Comparison of ENCODE assay signal across 9 mouse cellular contexts in the genomic region with DNA sequence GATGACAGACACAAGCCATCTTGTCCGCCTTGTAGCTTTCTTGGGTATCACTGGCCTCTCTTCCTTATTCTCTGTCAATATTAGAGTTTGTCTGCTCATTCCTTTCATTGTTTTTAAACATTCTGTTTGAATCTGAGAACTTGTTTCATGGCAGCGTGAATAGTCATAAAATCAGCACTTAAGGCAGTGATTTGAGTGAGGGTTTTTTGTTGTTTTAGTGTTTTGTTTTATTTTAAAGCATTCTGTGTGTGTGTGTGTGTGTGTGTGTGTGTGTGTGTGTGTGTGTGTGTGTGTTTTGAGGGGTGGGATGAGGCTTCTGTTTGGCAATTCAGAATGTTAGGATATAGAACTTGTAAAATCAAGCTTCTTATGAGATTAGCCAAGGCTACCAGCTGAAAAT. TPM values are rescaled to one million over a fixed set of nuclear protein-coding genes. Genes with fewer than 3 reads are reported as not detected.
A peak's percentile ranks its signal among the peaks of the same experiment; 100 is the strongest.
DNase-seq lines count a peak whose midpoint lies in the region; ATAC-seq and TF ChIP-seq lines count a peak whose summit lies in the region.
"Had no signal": no experiment of that assay in that cellular context is flagged by ENCODE, and none has a peak within 500 bp of the region (broad histone marks: within the 10 kb centered on the region; RNA-seq: fewer than 3 reads in every experiment).

No protein-coding gene starts in this region.

- no peak for TF ChIP-seq CTCF in cortical plate, adult 2 months (IDR thresholded peaks at IDR 0.05; ENCODE audit: extremely low read depth, insufficient read depth, low read length)
- TF ChIP-seq CTCF in forebrain, postnatal 0 days (IDR thresholded peaks at IDR 0.05; ENCODE audit: low read depth) = no peak
- no peak for TF ChIP-seq CTCF in left cerebral cortex, adult 2 months (IDR thresholded peaks at IDR 0.05)

- no peak overlapping the region for H3K27ac ChIP-seq in hindbrain, embryonic 10.5 days
- no peak overlapping the region for H3K27ac ChIP-seq in hindbrain, embryonic 11.5 days (ENCODE audit: low read depth, low read length)
- H3K27ac ChIP-seq in cortical plate, adult 2 months (ENCODE audit: insufficient read depth, low read length) = no peak overlapping the region
- H3K27ac ChIP-seq in forebrain, postnatal 0 days (ENCODE audit: low read depth, low read length) = no peak overlapping the region
- no peak overlapping the region for H3K27ac ChIP-seq in midbrain, embryonic 12.5 days (replicated peaks)
- H3K27ac ChIP-seq in left cerebral cortex, adult 2 months = no peak overlapping the region

- no peaks in the 10 kb centered on the region; the same call in 1 of the 2 replicates for H3K27me3 ChIP-seq in hindbrain, embryonic 10.5 days (ENCODE audit: insufficient read depth, poor library complexity, severe bottlenecking)
- no peaks in the 10 kb centered on the region for H3K27me3 ChIP-seq in hindbrain, embryonic 11.5 days (ENCODE audit: control insufficient read depth, insufficient read depth, low read length)
- H3K27me3 ChIP-seq in forebrain, postnatal 0 days (ENCODE audit: insufficient read depth, low read length) = no peaks in the 10 kb centered on the region
- H3K27me3 ChIP-seq in midbrain, embryonic 12.5 days = peaks cover 8% of the 10 kb centered on the region

- no peaks in the 10 kb centered on the region for H3K9me3 ChIP-seq in hindbrain, embryonic 10.5 days
- H3K9me3 ChIP-seq in hindbrain, embryonic 11.5 days (ENCODE audit: control insufficient read depth, low read length) = no peaks in the 10 kb centered on the region
- H3K9me3 ChIP-seq in forebrain, postnatal 0 days (ENCODE audit: low read length) = no peaks in the 10 kb centered on the region
- H3K9me3 ChIP-seq in midbrain, embryonic 12.5 days = no peaks in the 10 kb centered on the region

- 70% methylated on average over 2 of the region's 2 CpGs for WGBS in hindbrain, embryonic 10.5 days
- WGBS in hindbrain, embryonic 11.5 days = 74% methylated on average over 2 of the region's 2 CpGs
- 60% methylated on average over 2 of the region's 2 CpGs for WGBS in forebrain, postnatal 0 days
- 76% methylated on average over 2 of the region's 2 CpGs for WGBS in midbrain, embryonic 12.5 days

- DNase-seq in hindbrain, embryonic 10.5 days (ENCODE audit: low spot score) = no peak
- DNase-seq in hindbrain, embryonic 11.5 days (ENCODE audit: low spot score) = no peak
- DNase-seq in forebrain, postnatal 0 days = no peak
- no peak for DNase-seq in urinary bladder, postnatal 14 days (ENCODE audit: low spot score)
- DNase-seq in urinary bladder, postnatal 25 days (ENCODE audit: low spot score) = no peak
- DNase-seq in left cerebral cortex, adult 2 months (ENCODE audit: extremely low spot score in 1 of 2, low spot score in 2 of 2) = no peak

- H3K9ac ChIP-seq in hindbrain, embryonic 11.5 days (ENCODE audit: low read depth, low read length) = no peak overlapping the region
- H3K9ac ChIP-seq in forebrain, postnatal 0 days = no peak overlapping the region
- H3K9ac ChIP-seq in midbrain, embryonic 12.5 days (replicated peaks) = no peak overlapping the region

- no peak for TF ChIP-seq POLR2A in cortical plate, adult 2 months (IDR thresholded peaks at IDR 0.05; ENCODE audit: extremely low read depth, insufficient read depth, low read length)

- H3K4me3 ChIP-seq in hindbrain, embryonic 10.5 days = peak overlapping the region; percentile 80; the same call in 1 of the 2 replicates
- no peak overlapping the region for H3K4me3 ChIP-seq in hindbrain, embryonic 11.5 days (ENCODE audit: low read depth, low read length)
- H3K4me3 ChIP-seq in cortical plate, adult 2 months (ENCODE audit: insufficient read depth, low read length) = 0 out of 2 replicates have a peak overlapping the region, but pooled peaks have one; percentile 99
- H3K4me3 ChIP-seq in forebrain, postnatal 0 days (ENCODE audit: low read depth, low read length) = 0 out of 2 replicates have a peak overlapping the region, but pooled peaks have one; percentile 92
- no peak overlapping the region for H3K4me3 ChIP-seq in midbrain, embryonic 12.5 days
- H3K4me3 ChIP-seq in left cerebral cortex, adult 2 months = no peak overlapping the region

- peaks cover 15% of the 10 kb centered on the region for H3K4me1 ChIP-seq in hindbrain, embryonic 10.5 days (replicated peaks)
- no peaks in the 10 kb centered on the region; the same call in 1 of the 2 replicates for H3K4me1 ChIP-seq in hindbrain, embryonic 11.5 days (replicated peaks; ENCODE audit: control insufficient read depth, insufficient read depth, low read length)
- H3K4me1 ChIP-seq in cortical plate, adult 2 months (ENCODE audit: control insufficient read depth, insufficient read depth, low read length) = peaks cover 1% of the 10 kb centered on the region; the same call in 1 of the 2 replicates
- peaks cover 6% of the 10 kb centered on the region; the same call in 1 of the 2 replicates for H3K4me1 ChIP-seq in forebrain, postnatal 0 days (ENCODE audit: insufficient read depth)
- peaks cover 9% of the 10 kb centered on the region for H3K4me1 ChIP-seq in midbrain, embryonic 12.5 days

- intact Hi-C loops in left cerebral cortex, adult 2 months (cut with DNase I) = loop anchor here (5.0 kb wide), 1 partner anchor 182 kb away; a partner anchor contains a TSS

- no peak overlapping the region for H3K4me2 ChIP-seq in hindbrain, embryonic 11.5 days (replicated peaks; ENCODE audit: low read depth, low read length)
- peak overlapping the region; percentile 93; the same call in 1 of the 2 replicates for H3K4me2 ChIP-seq in forebrain, postnatal 0 days (ENCODE audit: low read depth)
- H3K4me2 ChIP-seq in midbrain, embryonic 12.5 days (replicated peaks) = peak overlapping the region; percentile 83

- H3K36me3 ChIP-seq in hindbrain, embryonic 10.5 days = no peaks in the 10 kb centered on the region
- no peaks in the 10 kb centered on the region for H3K36me3 ChIP-seq in hindbrain, embryonic 11.5 days (ENCODE audit: control insufficient read depth, insufficient read depth, low read length)
- no peaks in the 10 kb centered on the region for H3K36me3 ChIP-seq in forebrain, postnatal 0 days (ENCODE audit: insufficient read depth)
- no peaks in the 10 kb centered on the region for H3K36me3 ChIP-seq in midbrain, embryonic 12.5 days

- no peak for ATAC-seq in hindbrain, embryonic 11.5 days (ENCODE audit: low FRiP score)
- ATAC-seq in forebrain, postnatal 0 days = no peak
- ATAC-seq in midbrain, embryonic 12.5 days (ENCODE audit: low FRiP score, low read depth) = no peak

RNA-seq across cellular contexts. Expression of a gene that starts 1.5 kb away (rescaled TPM):
- 27.6 and 28.1 TPM in 2 replicates for polyA plus RNA-seq in hindbrain, embryonic 10.5 days (2016; fragmentation: Nextera tagmentation; extraction: Ambion mirVana)
- 23.9 and 24.6 TPM in 2 replicates for polyA plus RNA-seq in hindbrain, embryonic 11.5 days (2014; fragmentation: Nextera tagmentation; extraction: Ambion mirVana)
- 27.9 and 29.0 TPM in 2 replicates for polyA plus RNA-seq in cortical plate, adult 2 months (2012; rRNA removed)
- 28.4 and 28.7 TPM in 2 replicates for total RNA-seq in forebrain, postnatal 0 days (2014; rRNA removed)
- 51.7 and 55.3 TPM in 2 replicates for polyA plus RNA-seq in forebrain, postnatal 0 days (2015; fragmentation: Nextera tagmentation; extraction: Ambion mirVana)
- 22.6 and 23.0 TPM in 2 replicates for polyA plus RNA-seq in midbrain, embryonic 12.5 days (2016; fragmentation: Nextera tagmentation; extraction: Ambion mirVana)
- 10 to 100 TPM; 17.6 to 17.9 TPM for total RNA-seq in left cerebral cortex, adult 2 months (2021)

RNA-seq across cellular contexts. Expression of a gene that starts 21.3 kb away (rescaled TPM):
- polyA plus RNA-seq in hindbrain, embryonic 10.5 days (2016; fragmentation: Nextera tagmentation; extraction: Ambion mirVana) = 74.5 and 77.1 TPM in 2 replicates
- polyA plus RNA-seq in hindbrain, embryonic 11.5 days (2014; fragmentation: Nextera tagmentation; extraction: Ambion mirVana) = 66.0 and 67.4 TPM in 2 replicates
- polyA plus RNA-seq in cortical plate, adult 2 months (2012; rRNA removed) = 13.8 and 15.7 TPM in 2 replicates
- 4.6 and 8.1 TPM in 2 replicates for total RNA-seq in forebrain, postnatal 0 days (2014; rRNA removed)
- polyA plus RNA-seq in forebrain, postnatal 0 days (2015; fragmentation: Nextera tagmentation; extraction: Ambion mirVana) = 17.6 and 19.7 TPM in 2 replicates
- 56.3 and 57.7 TPM in 2 replicates for polyA plus RNA-seq in midbrain, embryonic 12.5 days (2016; fragmentation: Nextera tagmentation; extraction: Ambion mirVana)
- total RNA-seq in left cerebral cortex, adult 2 months (2021) = 1 to 10 TPM; 4.3 to 6.6 TPM

RNA-seq across cellular contexts. Expression of a gene that starts 44.2 kb away (rescaled TPM):
- polyA plus RNA-seq in hindbrain, embryonic 10.5 days (2016; fragmentation: Nextera tagmentation; extraction: Ambion mirVana) = 0.33 and 0.51 TPM in 2 replicates
- 0.54 and 0.63 TPM in 2 replicates for polyA plus RNA-seq in hindbrain, embryonic 11.5 days (2014; fragmentation: Nextera tagmentation; extraction: Ambion mirVana)
- 0.04 TPM in 1 of 2 replicates, not detected in the other for polyA plus RNA-seq in cortical plate, adult 2 months (2012; rRNA removed)
- not detected in 2 replicates for total RNA-seq in forebrain, postnatal 0 days (2014; rRNA removed)
- polyA plus RNA-seq in forebrain, postnatal 0 days (2015; fragmentation: Nextera tagmentation; extraction: Ambion mirVana) = 0.24 and 0.33 TPM in 2 replicates
- polyA plus RNA-seq in midbrain, embryonic 12.5 days (2016; fragmentation: Nextera tagmentation; extraction: Ambion mirVana) = 0.14 and 0.35 TPM in 2 replicates
- not detected for total RNA-seq in left cerebral cortex, adult 2 months (2021)
- total RNA-seq: hematopoietic stem cell, adult 5-6 weeks had no signal

RNA-seq across cellular contexts. Expression of a gene that starts 48.7 kb away (rescaled TPM):
- 97.3 and 98.8 TPM in 2 replicates for polyA plus RNA-seq in hindbrain, embryonic 10.5 days (2016; fragmentation: Nextera tagmentation; extraction: Ambion mirVana)
- 36.9 and 44.4 TPM in 2 replicates for polyA plus RNA-seq in hindbrain, embryonic 11.5 days (2014; fragmentation: Nextera tagmentation; extraction: Ambion mirVana)
- polyA plus RNA-seq in cortical plate, adult 2 months (2012; rRNA removed) = 50.9 and 51.4 TPM in 2 replicates
- total RNA-seq in forebrain, postnatal 0 days (2014; rRNA removed) = 7.1 and 9.0 TPM in 2 replicates
- 30.9 and 37.3 TPM in 2 replicates for polyA plus RNA-seq in forebrain, postnatal 0 days (2015; fragmentation: Nextera tagmentation; extraction: Ambion mirVana)
- polyA plus RNA-seq in midbrain, embryonic 12.5 days (2016; fragmentation: Nextera tagmentation; extraction: Ambion mirVana) = 86.2 and 89.3 TPM in 2 replicates
- 10 to 100 TPM; 49.9 to 55.7 TPM for total RNA-seq in left cerebral cortex, adult 2 months (2021)

RNA-seq across cellular contexts. Expression of a gene that starts 57.5 kb away (rescaled TPM):
- 0.09 and 0.14 TPM in 2 replicates for polyA plus RNA-seq in hindbrain, embryonic 10.5 days (2016; fragmentation: Nextera tagmentation; extraction: Ambion mirVana)
- polyA plus RNA-seq in hindbrain, embryonic 11.5 days (2014; fragmentation: Nextera tagmentation; extraction: Ambion mirVana) = 0.20 TPM in 1 of 2 replicates, not detected in the other
- polyA plus RNA-seq in cortical plate, adult 2 months (2012; rRNA removed) = 0.42 and 0.55 TPM in 2 replicates
- total RNA-seq in forebrain, postnatal 0 days (2014; rRNA removed) = 0.38 and 2.8 TPM in 2 replicates
- polyA plus RNA-seq in forebrain, postnatal 0 days (2015; fragmentation: Nextera tagmentation; extraction: Ambion mirVana) = 0.11 and 0.15 TPM in 2 replicates
- not detected in 2 replicates for polyA plus RNA-seq in midbrain, embryonic 12.5 days (2016; fragmentation: Nextera tagmentation; extraction: Ambion mirVana)
- total RNA-seq in left cerebral cortex, adult 2 months (2021) = under 1 TPM; 0.57 to 0.96 TPM

Comparison
In these comparisons a context has a peak if more than half of its experiments do, and no peak if none do; other contexts are left out.
1. H3K4me3 ChIP-seq: peak in hindbrain, embryonic 10.5 days (single experiment), cortical plate, adult 2 months (single experiment) and forebrain, postnatal 0 days (single experiment); none in hindbrain, embryonic 11.5 days (single experiment), midbrain, embryonic 12.5 days (single experiment) and left cerebral cortex, adult 2 months (single experiment).